Mouse (Mus musculus) CH12.LX (cell line): ENCODE data around the gene Reep6.

Experiments
- BHLHE40 ChIP-seq: IDR thresholded peaks from 2 replicates; pipeline ENCODE4 v1.6.1; 2011; ENCODE audit warnings: mild to moderate bottlenecking, low read depth, low read length, improper control_type of control experiment
- CTCF ChIP-seq, 2 experiments: IDR thresholded peaks in 1 of 2; conservative IDR thresholded peaks in 1 of 2; 2 replicates each; pipeline ENCODE4 v1.5.1; 2011 to 2012; ENCODE audit warnings: low read depth in 2 of 2, low read length in 2 of 2, improper control_type of control experiment in 1 of 2, inconsistent platforms in 1 of 2, mild to moderate bottlenecking in 1 of 2, moderate library complexity in 1 of 2
- E2F4 ChIP-seq: IDR thresholded peaks from 2 replicates; pipeline ENCODE4 v1.6.1; 2011; ENCODE audit warnings: low read depth, low read length, improper control_type of control experiment; ENCODE audit not compliant: insufficient replicate concordance
- EP300 ChIP-seq: IDR thresholded peaks from 2 replicates; pipeline ENCODE4 v1.6.1; 2011; ENCODE audit warnings: low read length, improper control_type of control experiment
- ETS1 ChIP-seq: conservative IDR thresholded peaks from 2 replicates; pipeline ENCODE4 v1.6.1; 2012; ENCODE audit warnings: low read depth, mild to moderate bottlenecking, inconsistent platforms, low read length, improper control_type of control experiment, moderate library complexity
- JUND ChIP-seq: conservative IDR thresholded peaks from 2 replicates; pipeline ENCODE4 v1.6.1; 2011; ENCODE audit warnings: low read depth, low read length, improper control_type of control experiment
- POLR2A ChIP-seq: IDR thresholded peaks from 2 replicates; pipeline ENCODE4 v1.6.1; 2011; ENCODE audit warnings: low read depth, mild to moderate bottlenecking, improper control_type of control experiment, low read length
- SMC3 ChIP-seq: IDR thresholded peaks from 2 replicates; pipeline ENCODE4 v1.6.1; 2011; ENCODE audit warnings: low read depth, low read length, improper control_type of control experiment
- TCF12 ChIP-seq: IDR thresholded peaks from 2 replicates; pipeline ENCODE4 v1.6.1; 2014; ENCODE audit warnings: low read depth, mild to moderate bottlenecking, inconsistent platforms, low read length, improper control_type of control experiment
- USF1 ChIP-seq: IDR thresholded peaks from 2 replicates; pipeline ENCODE4 v1.6.1; 2014; ENCODE audit warnings: low read depth, mild to moderate bottlenecking, inconsistent platforms, low read length, improper control_type of control experiment
- ZKSCAN1 ChIP-seq: IDR thresholded peaks from 2 replicates; pipeline ENCODE4 v1.6.1; 2012; ENCODE audit warnings: low read depth, inconsistent platforms, low read length, improper control_type of control experiment, borderline replicate concordance
- ZNF384 ChIP-seq: IDR thresholded peaks from 2 replicates; pipeline ENCODE4 v1.6.1; 2012; ENCODE audit warnings: low read depth, low read length, improper control_type of control experiment, inconsistent platforms

DNA sequence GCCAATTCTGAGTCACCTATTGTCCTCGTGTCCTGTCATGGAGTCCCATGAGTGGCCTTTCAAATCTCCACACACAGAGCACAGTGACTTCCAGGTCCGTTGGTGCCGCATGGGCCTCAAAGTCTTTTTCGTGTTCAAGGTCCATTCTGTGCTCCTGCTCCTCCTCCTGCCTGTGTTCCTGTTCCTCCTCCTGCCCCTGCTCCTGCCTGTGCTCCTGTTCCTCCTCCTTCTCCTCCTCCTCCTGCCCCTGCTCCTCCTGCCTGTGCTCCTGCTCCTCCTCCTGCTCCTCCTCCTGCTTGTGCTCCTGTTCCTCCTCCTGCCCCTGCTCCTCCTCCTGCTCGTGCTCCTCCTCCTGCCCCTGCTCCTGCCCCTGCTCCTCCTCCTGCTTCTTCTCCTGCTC lies 38.2 kb downstream of the Reep6 start:
- TF ChIP-seq USF1 (no peak), CTCF (conservative IDR thresholded peaks at IDR 0.05 in 1 of 2, IDR thresholded peaks at IDR 0.05 in 1 of 2; ENCODE audit: low read depth in 2 of 2, low read length in 2 of 2) (no peak), ZNF384 (no peak), POLR2A (no peak), ZKSCAN1 (no peak), JUND (no peak), E2F4 (no peak), SMC3 (no peak), BHLHE40 (no peak), ETS1 (no peak), TCF12 (no peak), EP300 (no peak)
